Mouse (Mus musculus) yolk sac, embryonic 10.5 days (tissue): Measurements from ENCODE around the gene Rab3ip.

Source experiments
- DNase-seq: peaks from one replicate; pipeline ENCODE4 v3.0.0-alpha.2; 2017; ENCODE audit warnings: low spot score

Gene Rab3ip

DNA sequence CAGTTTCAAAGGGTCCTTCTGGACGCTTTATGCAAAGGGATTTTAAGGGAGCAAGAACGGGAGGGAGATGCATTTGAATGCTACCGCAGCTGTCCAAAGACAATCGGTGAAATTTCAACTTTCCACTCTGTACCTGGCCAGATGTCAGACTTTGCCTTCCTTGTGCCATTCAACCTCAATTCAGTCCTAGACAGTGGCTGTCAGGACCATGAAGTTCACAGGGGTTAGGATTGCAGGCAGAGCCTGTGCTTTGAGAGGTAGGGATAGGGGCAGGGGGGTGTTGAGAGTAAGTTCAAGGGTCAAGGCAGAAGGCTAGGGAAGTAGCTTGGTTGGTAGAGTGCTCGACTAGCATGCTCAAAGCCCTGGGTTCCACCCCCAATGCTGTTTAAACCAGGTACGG lies 79.8 kb downstream of the Rab3ip start:
- DNase-seq = no peak
